Mouse (Mus musculus) liver, adult 2 months (tissue): ENCODE measurements at regions not wholly inside any gene's neighbourhood (a gene's known extent, or its start where the extent isn't known, plus 50 kb on each side); places are given as distances from the start of the nearest gene placed in this dataset.

ENCODE experiments used
- DNase-seq: peaks from one replicate; pipeline ENCODE4 v3.0.0-alpha.2; 2011; ENCODE audit warnings: low read depth, low spot score; ENCODE audit errors: extremely low read depth
- H3K27ac ChIP-seq: fragments of 200-500 bp; replicated peaks from 2 replicates; pipeline ENCODE4 v1.5.1; 2012; ENCODE audit warnings: low read depth, mild to moderate bottlenecking, control low read depth, inconsistent platforms, low read length; ENCODE audit not compliant: insufficient read depth
- H3K27me3 ChIP-seq: fragments of 200-500 bp; 2 replicates; pipeline ENCODE4 v1.6.1; 2012; ENCODE audit warnings: mild to moderate bottlenecking, moderate library complexity, low read length, inconsistent platforms; ENCODE audit not compliant: control insufficient read depth, insufficient read depth
- H3K36me3 ChIP-seq: fragments of 200-500 bp; 2 replicates; pipeline ENCODE4 v1.6.1; 2012; ENCODE audit warnings: low read length, inconsistent platforms; ENCODE audit not compliant: control insufficient read depth, insufficient read depth
- H3K4me1 ChIP-seq: fragments of 200-500 bp; 2 replicates; pipeline ENCODE4 v1.6.1; 2011; ENCODE audit warnings: low read length; ENCODE audit not compliant: control insufficient read depth, insufficient read depth
- H3K4me3 ChIP-seq: fragments of 200-500 bp; 2 replicates; pipeline ENCODE4 v1.5.1; 2011; ENCODE audit warnings: low read depth, mild to moderate bottlenecking, control low read depth, low read length, moderate library complexity; ENCODE audit not compliant: insufficient read depth
- H3K79me2 ChIP-seq: fragments of 200-500 bp; 2 replicates; pipeline ENCODE4 v1.6.1; 2012; ENCODE audit warnings: inconsistent platforms, mild to moderate bottlenecking, low read length, moderate library complexity; ENCODE audit not compliant: control insufficient read depth, insufficient read depth
- H3K9ac ChIP-seq: fragments of 200-500 bp; 2 replicates; pipeline ENCODE4 v1.6.1; 2012; ENCODE audit warnings: low read depth, mild to moderate bottlenecking, control low read depth, inconsistent platforms, low read length
- CTCF ChIP-seq: fragments of 200-500 bp; IDR thresholded peaks from 2 replicates; pipeline ENCODE4 v1.5.1; 2011; ENCODE audit warnings: low read depth, low read length, control low read depth
- POLR2A ChIP-seq: fragments of 200-500 bp; IDR thresholded peaks from 2 replicates; pipeline ENCODE4 v1.6.1; 2011; ENCODE audit warnings: low read length, control low read depth; ENCODE audit not compliant: insufficient read depth; ENCODE audit errors: extremely low read depth
- WGBS: fragments of 180-500 bp; shearing (Covaris S2); methylation state at CpG from one replicate; pipeline ENCODE4 v1.1.7; 2018; 5-methylcytosine and 5-hydroxymethylcytosine counted together

- H3K36me3 ChIP-seq: no peaks in the 10 kb centered on the region
- no peaks in the 10 kb centered on the region for H3K79me2 ChIP-seq
- H3K27me3 ChIP-seq: no peaks in the 10 kb centered on the region
- DNase-seq: no peak
- TF ChIP-seq CTCF (no peak), POLR2A (no peak)
- no peak overlapping the region for H3K27ac ChIP-seq
- no peaks in the 10 kb centered on the region for H3K4me1 ChIP-seq
- no peak overlapping the region for H3K9ac ChIP-seq
- H3K4me3 ChIP-seq: no peak overlapping the region
Observed at GRCm38 (mm10) chr17:76205082-76205481, 653.3 kb upstream of the Fam98a start.

- H3K27ac ChIP-seq: no peak overlapping the region
- 63% methylated on average over 2 of the region's 2 CpGs for WGBS
- no peaks in the 10 kb centered on the region for H3K36me3 ChIP-seq
- no peak overlapping the region for H3K4me3 ChIP-seq
- H3K79me2 ChIP-seq: no peaks in the 10 kb centered on the region
- H3K27me3 ChIP-seq: no peaks in the 10 kb centered on the region
- no peak overlapping the region for H3K9ac ChIP-seq
- no peak for DNase-seq
- no peaks in the 10 kb centered on the region for H3K4me1 ChIP-seq
- no peak for TF ChIP-seq POLR2A
- no peak for TF ChIP-seq CTCF
Observed at GRCm38 (mm10) chr17:76184813-76185212, 633.1 kb upstream of the Fam98a start.

GRCm38 (mm10) chr17:76136660-76137495 lies 585.1 kb upstream of the Fam98a start:
- no peaks in the 10 kb centered on the region for H3K27me3 ChIP-seq
- H3K36me3 ChIP-seq: no peaks in the 10 kb centered on the region
- TF ChIP-seq CTCF: no peak
- TF ChIP-seq POLR2A: no peak
- no peak for DNase-seq
- H3K9ac ChIP-seq: no peak overlapping the region
- H3K4me1 ChIP-seq: no peaks in the 10 kb centered on the region
- H3K79me2 ChIP-seq: no peaks in the 10 kb centered on the region
- no peak overlapping the region for H3K27ac ChIP-seq
- H3K4me3 ChIP-seq: no peak overlapping the region

GRCm38 (mm10) chr17:76134030-76134429 lies 582.3 kb upstream of the Fam98a start:
- Histone ChIP-seq H3K4me1 (no peaks in the 10 kb centered on the region), H3K4me3 (no peak overlapping the region), H3K9ac (no peak overlapping the region), H3K36me3 (no peaks in the 10 kb centered on the region), H3K79me2 (no peaks in the 10 kb centered on the region), H3K27ac (no peak overlapping the region), H3K27me3 (no peaks in the 10 kb centered on the region)
- DNase-seq: no peak
- WGBS: 63% methylated on average over 3 of the region's 3 CpGs
- TF ChIP-seq CTCF: no peak
- TF ChIP-seq POLR2A: no peak

GRCm38 (mm10) chr17:76125260-76125659 lies 573.5 kb upstream of the Fam98a start:
- TF ChIP-seq CTCF (no peak), POLR2A (no peak)
- H3K36me3 ChIP-seq: no peaks in the 10 kb centered on the region
- no peak overlapping the region for H3K27ac ChIP-seq
- DNase-seq: no peak
- H3K4me1 ChIP-seq: no peaks in the 10 kb centered on the region
- no peak overlapping the region for H3K4me3 ChIP-seq
- H3K27me3 ChIP-seq: no peaks in the 10 kb centered on the region
- no peaks in the 10 kb centered on the region for H3K79me2 ChIP-seq
- 85% methylated on average over 5 of the region's 5 CpGs for WGBS
- H3K9ac ChIP-seq: no peak overlapping the region

GRCm38 (mm10) chr17:76111315-76112195 lies 559.8 kb upstream of the Fam98a start:
- WGBS: 80% methylated on average over 9 of the region's 9 CpGs
- TF ChIP-seq CTCF (no peak), POLR2A (no peak)
- no peaks in the 10 kb centered on the region for H3K4me1 ChIP-seq
- no peak overlapping the region for H3K4me3 ChIP-seq
- H3K36me3 ChIP-seq: no peaks in the 10 kb centered on the region
- H3K9ac ChIP-seq: no peak overlapping the region
- DNase-seq: no peak
- H3K27me3 ChIP-seq: no peaks in the 10 kb centered on the region
- H3K79me2 ChIP-seq: no peaks in the 10 kb centered on the region
- H3K27ac ChIP-seq: no peak overlapping the region
